Mouse (Mus musculus) layer of hippocampus, adult 18-20 months (tissue): ENCODE measurements around the gene Tchhl1. TPM values are rescaled to one million over a fixed set of nuclear protein-coding genes. Genes with fewer than 3 reads are reported as not detected.
A peak's percentile ranks its signal among the peaks of the same experiment; 100 is the strongest.
"Not testable (repeated sequence)": the region's sequence is repeated elsewhere in the genome, so short reads cannot be mapped to it uniquely, and the experiment has no call there.

Source experiments
- DNase-seq, 2 experiments: peaks; one replicate each; pipeline ENCODE4 v3.0.0; 2022; ENCODE audit warnings: low spot score in 2 of 2
- long read RNA-seq: library from polyadenylated mRNA; stranded (forward); transcript quantifications from one replicate; pipeline ENCODE4 v2.0.0, GENCODE M21; 2021
- total RNA-seq, 2 experiments: library from RNA; stranded (reverse); gene quantifications; 2 replicates each; pipeline ENCODE4 v1.2.3; 2021

Tchhl1 gene
- total RNA-seq = not detected
- long read RNA-seq = 0 reads

DNA sequence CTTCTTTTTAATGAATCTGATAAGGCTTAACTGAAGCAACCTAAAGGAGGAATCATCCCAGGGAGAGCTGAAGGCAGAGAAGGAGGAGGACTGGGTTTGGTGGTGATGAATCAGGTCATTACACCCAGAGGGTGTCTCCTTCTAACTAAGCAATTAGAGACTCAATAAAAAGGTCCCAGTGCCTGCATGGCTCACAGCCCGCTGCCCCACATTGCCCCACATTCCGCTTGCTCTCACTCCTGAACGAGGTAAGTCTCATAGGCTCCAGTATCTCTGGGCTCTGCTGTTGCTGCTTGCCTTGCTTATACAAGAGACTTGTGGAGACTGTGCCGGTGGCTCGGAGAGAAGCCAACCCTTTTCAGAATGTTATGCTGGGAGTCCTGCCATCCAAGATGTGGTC lies at the start of gene Tchhl1:
Gene Tchhl1 (plus strand): TSS at position 194 of the 400 bp plus-strand sequence.
- no peak for DNase-seq

DNA sequence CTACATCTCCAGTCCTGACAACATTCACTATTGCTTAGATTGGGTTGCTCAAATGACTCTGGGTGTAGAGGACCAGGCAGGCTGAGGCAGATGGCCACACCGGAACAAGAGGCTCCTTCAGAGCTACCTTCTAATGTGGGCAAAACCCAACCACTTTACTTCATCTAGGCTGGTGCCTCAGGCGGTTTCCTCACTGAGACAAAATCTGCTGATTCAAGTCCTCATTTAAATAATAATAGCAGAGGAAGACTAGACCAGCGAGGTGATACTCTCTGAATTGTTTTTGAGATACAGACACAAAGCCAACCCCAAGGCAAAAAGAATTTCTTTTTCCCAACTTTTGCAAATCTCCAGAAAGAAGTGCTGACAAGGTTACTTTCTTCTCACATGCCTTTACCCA lies 36.9 kb upstream of the Tchhl1 start:
- DNase-seq = no peak

DNA sequence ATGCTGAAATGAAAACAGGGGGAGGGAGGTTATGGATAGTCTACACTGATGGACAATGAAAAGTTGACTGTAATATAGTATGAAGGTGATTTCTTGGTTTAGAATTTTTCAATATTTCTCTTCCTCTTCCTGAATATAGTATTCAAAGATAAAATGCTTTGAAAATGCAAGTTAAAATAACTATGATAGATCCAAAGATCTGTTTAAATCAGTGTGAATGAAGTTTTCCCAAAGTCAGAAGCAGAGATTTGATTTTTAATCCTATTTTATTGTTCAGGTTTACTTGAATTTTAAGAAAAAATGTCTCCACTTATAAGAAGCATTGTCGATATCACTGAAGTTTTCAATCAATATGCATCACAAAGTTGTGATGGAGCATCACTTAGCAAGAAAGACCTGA lies 26.5 kb upstream of the Tchhl1 start, which contains the start of gene Tchh:
Gene Tchh (plus strand): TSS at position 301 of the 400 bp plus-strand sequence.
- no peak for DNase-seq

DNA sequence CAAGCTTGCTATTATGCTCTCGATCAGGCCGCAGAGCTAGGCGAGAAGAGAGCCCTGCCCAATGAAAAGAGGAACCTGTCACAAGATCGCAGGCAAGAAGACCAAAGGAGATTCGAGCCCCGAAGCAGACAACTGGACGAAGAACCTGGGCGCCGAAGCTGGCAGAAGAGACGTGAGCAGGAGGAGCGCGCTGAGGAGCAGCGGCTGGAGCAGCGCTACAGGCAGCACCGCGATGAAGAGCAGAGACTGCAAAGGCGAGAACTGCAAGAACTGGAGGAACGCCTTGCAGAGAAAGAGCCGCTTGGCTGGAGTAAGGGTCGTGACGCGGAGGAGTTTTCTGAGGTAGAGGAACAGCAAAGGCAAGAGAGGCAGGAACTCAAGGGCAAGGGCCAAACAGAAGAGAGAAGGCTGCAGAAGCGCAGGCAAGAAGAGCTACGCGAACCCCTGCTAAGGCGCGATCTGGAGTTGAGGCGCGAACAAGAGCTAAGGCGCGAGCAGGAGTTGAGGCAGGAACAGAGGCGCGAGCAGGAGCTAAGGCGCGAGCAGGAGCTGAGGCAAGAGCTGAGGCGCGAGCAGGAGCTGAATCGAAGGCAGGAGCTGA lies 25.0 kb upstream of the Tchhl1 start:
- peak in 1 of 2 experiments; percentile 24 for DNase-seq

DNA sequence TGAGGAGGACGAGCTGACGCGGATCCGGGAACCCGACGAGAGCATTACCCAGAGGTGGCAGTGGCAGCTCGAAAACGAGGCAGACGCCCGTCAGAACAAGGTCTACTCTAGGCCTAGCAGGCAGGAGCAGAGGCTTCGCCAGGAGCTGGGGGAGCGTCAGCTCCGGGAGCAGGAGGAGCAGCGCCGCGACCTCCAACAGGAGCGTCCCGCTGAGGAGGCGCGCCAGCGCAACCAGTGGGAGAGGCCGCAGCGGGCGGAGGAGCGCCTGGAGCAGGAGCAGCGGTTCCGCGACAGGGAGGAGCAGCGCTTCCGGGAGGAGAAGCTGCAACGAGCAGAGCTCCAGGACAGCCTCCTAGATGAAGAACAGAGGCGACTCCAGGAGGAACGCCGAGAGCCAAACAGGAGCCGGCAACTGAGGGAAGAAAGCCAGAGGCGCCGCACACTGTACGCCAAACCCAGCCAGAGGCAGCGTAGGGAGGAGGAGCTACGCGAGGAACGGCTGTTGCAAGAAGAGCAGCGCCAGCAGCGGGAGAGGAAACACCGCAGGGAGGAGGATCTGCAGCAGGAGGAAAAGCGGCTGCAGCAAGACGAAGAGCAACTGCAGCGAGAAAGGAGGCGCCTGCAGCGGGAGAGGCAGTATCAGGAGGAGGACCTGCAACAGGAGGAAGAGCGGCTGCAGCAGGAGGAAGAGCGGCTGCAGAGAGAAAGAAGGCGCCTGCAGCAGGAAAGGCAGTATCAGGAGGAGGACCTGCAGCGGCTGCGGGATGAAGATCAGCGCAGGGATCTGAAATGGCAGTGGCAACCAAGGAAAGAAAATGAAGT lies 24.0 kb upstream of the Tchhl1 start:
- peak; percentile 61 to 72 for DNase-seq

DNA sequence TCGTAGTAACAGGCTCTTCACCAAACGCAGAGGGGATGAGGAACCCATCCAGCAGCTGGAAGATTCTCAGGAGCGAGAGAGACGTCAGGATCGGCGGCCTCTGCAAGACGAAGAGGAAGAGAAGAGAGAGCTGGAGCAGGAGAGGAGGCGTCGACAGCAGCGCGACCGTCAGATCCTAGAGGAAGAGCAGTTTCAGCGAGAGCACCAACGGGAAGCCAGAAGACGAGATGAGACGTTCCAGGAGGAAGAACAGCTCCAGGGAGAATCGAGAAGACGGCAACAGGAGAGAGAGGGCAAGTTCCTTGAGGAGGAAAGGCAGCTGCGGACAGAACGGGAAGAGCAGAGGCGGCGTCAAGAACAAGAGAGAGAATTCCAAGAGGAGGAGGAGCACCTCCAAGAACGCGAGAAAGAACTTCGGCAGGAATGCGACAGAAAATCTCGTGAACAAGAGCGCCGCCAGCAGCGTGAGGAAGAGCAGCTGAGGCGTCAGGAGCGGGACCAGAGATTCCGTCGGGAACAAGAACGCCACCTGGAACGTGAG lies 23.3 kb upstream of the Tchhl1 start:
- peak in 1 of 2 experiments; percentile 23 for DNase-seq

DNA sequence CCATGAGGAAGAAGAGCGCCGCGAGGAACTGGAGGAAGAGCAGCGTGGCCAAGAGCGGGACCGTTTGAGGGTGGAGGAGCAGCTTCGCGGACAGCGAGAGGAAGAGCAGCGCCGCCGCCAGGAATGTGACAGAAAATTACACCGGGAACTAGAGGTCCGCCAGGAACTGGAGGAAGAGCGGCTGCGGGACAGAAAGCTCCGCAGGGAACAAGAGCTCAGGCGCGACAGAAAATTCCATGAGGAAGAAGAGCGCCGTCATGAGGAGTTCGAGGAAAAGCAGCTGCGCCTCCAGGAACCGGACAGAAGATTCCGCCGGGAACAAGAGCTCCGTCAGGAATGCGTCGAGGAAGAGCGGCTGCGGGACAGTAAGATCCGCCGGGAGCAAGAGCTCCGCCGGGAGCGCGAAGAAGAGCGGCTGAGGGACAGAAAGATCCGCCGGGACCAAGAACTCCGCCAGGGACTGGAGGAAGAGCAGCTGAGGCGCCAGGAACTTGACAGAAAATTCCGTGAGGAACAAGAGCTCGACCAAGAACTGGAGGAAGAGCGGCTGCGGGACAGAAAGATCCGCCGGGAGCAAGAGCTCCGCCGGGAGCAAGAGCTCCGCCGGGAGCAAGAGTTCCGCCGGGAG lies 22.3 kb upstream of the Tchhl1 start:
- peak in 1 of 2 experiments; percentile 20 for DNase-seq

DNA sequence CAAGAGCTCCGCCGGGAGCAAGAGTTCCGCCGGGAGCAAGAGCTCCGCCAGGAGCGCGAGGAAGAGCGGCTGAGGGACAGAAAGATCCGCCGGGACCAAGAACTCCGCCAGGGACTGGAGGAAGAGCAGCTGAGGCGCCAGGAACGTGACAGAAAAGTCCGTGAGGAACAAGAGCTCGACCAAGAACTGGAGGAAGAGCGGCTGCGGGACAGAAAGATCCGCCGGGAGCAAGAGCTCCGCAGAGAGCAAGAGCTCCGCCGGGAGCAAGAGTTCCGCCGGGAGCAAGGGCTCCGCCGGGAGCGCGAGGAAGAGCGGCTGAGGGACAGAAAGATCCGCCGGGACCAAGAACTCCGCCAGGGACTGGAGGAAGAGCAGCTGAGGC lies 21.8 kb upstream of the Tchhl1 start:
- DNase-seq = not testable (repeated sequence)

DNA sequence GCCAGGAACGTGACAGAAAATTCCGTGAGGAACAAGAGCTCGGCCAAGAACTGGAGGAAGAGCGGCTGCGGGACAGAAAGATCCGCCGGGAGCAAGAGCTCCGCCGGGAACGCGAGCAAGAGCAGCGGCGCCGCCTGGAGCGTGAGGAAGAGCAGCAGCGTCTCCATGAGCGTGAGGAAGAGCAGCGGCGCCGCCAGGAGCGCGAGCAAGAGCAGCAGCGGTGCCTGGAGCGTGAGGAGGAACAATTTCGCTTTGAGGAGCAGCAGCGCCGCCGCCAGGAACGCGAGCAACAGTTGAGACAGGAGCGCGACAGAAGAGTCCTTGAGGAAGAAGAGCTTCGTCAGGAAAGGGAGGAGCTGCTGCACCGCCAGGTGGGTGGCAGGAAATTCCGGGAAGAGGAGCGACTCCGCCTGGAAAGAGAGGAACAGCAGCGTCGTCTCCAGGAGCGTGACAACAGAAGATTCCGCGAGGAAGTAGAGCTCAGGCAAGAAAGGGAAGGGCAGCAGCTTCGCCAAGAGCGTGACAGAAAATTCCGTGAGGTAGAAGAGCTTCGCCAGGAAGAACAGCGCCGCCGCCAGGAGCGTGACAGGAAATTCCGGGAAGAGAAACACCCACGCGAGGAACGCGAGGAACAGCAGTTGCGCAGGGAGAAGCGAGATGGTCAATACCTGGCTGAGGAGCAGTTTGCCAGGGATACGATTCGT lies 21.3 kb upstream of the Tchhl1 start:
- DNase-seq = peak; percentile 67 to 78

DNA sequence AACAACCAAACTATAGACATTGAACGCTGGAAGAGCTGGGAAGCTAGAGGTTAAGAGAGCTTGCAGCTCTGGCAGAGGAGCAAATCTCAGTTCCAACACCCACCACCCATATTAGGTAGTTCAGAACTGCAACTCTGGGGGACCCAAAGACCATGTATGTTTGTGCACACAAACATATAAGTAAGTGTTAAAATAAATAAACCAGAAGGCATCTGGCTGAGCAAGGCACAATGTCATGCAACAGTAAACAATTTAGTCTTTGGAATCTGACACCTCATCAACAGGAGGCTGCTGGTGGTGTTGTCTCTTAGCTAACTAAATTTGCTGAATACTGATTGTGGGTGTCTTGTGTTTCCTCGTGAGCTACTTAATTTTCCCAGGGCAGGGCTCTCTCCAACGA lies 2.0 kb upstream of the Tchhl1 start:
- DNase-seq = no peak

DNA sequence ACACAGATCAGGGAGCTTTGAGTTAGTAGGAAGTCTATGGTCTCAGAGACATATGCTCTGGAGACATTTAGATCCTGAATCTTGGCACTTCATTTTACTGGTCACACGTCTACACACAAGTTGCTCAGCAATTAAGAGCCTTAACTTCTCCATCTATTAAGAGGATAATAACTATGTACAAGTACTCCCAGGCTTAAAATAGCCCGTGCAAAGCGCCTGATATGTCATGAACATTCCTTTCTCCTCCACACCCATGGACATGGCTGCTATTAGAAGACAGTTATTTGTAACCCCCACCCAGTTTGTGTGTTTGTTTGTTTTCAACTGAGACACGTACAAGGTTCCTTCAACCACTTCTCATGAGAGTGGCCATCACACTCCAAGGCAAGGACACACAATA lies 1.4 kb upstream of the Tchhl1 start:
- DNase-seq = no peak

DNA sequence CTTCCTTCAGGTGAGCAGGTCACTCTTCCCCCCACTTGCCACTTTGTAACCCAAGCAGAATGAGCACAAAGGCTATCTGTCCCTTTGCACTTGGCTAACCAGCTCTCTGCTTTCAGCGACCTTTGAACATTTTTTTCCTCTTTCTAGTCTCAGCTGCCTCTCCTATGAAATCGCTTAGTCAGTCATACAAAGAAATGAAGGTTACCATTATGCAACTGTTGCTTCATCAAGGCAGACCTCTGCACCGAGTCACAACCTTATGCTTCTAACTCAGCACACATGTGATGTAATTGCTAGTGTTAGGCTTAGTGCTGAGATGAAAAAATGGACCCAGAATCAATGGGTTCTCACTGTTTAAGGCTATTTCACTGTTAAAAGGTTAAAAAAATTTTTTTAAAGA lies 1.1 kb downstream of the Tchhl1 start:
- DNase-seq = no peak

DNA sequence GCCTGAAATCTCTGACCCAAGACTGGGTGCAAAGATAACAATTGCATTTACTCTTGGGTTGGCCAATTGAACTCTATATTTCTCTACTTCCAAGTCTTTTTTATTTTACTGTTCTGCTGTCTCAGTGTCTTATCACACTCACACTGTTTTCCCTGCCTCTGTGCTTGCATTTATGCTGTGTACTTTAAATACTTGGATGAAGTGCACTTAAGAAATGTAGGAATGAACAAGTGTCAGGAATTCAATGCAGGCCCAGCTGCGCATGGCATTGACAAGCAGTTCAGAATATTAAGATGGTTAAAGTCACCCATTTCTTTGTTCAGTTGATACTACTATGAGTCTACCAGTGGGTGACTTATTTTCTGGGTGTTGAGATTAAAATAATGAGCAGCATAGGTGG lies 11.5 kb downstream of the Tchhl1 start:
- DNase-seq = no peak

DNA sequence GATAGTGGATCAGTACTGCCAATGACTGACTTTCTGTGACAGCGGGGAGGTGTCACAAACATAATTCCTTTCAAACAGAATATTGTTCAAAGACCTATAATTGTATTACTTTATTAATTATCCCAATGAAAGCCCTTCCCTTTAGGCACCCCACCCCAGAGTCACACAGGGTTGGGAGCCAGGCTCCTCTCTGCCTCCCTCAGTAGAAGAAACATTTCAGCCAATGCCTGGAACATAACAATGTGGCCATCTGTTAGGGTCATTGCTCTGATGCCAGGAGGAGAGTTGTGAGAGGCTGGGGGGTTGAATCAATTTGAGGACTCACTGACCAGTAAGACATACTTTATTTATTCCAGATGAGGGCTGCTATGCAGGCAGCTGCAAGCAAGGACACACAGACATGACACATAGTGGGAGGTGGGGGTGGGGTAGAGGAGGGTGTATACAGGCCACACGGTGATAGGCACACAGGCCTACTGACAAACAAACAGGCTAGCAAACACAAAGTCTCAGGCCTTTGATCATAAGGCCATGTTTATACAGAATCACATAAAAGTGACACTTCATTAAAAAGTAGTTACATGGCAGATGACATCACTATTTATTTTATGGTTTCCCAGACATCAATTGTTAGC lies 13.5 kb downstream of the Tchhl1 start:
- no peak for DNase-seq

DNA sequence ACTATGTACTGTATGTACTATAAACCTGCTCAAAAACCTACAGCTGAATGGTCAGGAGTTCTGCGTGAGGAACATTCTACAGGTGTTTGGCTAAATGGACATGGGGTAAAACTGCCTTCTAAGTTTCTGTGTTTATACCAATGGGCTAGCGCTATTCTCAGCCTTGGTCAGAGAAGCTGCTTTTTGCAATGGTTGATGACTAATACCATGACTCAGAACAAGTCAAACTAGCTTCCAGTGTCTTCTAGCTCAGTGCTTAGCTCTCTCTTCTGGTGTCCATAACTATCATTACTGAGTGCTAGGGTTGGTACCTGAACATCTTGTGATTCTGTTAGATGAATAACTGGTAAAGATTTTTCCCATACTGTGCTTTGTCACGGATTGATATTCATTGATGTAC lies 17.1 kb downstream of the Tchhl1 start:
- DNase-seq = no peak

DNA sequence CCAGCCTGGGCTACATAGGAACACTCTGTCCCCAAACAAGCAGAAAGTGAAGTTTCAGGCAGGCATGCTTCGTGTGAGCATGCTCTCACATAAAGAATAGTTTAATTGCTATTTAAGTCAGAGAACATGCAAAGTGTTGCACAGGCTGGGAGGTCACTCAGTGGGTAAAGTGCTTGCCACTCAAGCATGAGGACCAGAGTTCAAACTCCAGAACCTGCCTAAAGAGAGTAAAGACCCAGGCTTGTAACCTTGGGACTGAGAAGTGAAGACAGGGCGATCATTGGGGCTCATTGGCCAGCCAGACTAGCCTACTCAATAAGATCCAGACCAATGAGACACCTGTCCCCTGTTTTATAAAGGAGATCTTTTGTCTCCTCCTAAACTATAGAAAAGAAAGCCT lies 20.0 kb downstream of the Tchhl1 start:
- no peak for DNase-seq

DNA sequence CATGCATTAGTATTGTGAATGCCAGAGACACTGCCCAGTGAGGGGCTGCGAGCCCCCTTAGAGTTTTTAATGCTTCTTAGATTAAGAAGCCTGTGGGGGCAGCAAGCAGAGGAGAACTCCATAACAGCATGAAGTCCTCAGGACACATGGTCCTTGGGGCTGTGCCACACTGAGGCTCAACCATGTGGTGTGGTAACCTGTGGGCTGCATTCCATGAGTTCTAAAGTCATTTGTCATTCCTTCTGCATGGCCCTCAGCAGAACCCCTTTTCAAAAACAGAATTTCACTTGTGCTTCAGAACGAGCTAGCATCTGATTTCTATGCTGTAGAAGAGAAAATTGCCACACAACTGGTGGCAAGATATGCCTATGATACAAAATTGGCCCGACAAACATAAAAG lies 23.6 kb downstream of the Tchhl1 start:
- no peak for DNase-seq

DNA sequence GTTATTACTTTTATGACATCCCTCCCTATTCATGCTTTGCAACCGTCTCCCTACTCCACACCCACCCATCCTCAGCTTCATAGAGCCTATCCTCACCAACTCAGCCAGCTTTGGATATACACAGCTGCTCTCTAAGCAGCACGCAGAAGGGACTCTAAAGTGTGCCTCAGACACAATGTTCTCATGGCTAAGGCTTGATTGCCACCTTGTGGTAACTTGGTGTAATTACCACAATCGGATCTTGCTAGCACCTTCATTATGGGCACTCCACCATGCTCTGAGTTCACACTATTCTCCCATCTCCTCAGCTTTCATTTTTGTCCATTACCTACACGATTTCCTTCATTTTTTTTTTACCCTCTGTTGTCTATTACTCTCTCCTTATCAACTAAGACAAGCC lies 25.4 kb downstream of the Tchhl1 start:
- DNase-seq = peak; percentile 44 to 83

DNA sequence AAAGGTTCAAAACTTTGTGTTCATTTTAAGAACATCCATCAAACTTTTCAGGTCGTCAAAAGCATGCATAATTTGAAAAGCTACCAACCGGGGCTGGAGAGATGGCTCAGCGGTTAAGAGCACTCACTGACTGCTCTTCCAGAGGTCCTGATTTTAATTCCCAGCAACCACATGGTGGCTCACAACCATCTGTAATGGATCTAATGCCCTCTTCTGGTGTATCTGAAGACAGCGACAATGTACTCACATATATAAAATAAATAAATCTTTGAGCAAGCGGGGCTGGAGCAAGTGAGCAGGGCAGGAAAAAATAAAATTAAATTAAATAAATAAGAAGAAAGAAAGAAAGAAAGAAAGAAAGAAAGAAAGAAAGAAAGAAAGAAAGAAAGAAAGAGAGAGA lies 26.2 kb downstream of the Tchhl1 start:
- peak in 1 of 2 experiments; percentile 6 for DNase-seq

DNA sequence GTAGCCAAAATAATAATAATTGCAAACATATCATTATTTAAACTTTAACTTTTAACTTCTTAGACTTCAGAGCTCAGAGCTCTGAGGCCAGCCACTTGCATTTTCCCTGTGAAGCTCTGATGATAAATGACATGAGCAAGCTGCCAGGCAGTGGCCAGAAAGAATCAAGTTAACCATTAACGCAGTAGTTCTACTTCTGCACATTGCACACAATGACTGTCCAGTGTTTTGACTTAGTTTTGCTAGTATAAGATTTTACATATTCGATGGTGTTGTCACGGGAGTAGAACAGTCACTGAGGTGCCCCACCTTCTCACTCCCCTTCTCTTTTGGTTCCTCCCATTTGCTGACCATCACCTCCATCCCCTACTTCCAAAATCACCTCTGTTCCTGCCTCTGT lies 28.6 kb downstream of the Tchhl1 start:
- DNase-seq = no peak

DNA sequence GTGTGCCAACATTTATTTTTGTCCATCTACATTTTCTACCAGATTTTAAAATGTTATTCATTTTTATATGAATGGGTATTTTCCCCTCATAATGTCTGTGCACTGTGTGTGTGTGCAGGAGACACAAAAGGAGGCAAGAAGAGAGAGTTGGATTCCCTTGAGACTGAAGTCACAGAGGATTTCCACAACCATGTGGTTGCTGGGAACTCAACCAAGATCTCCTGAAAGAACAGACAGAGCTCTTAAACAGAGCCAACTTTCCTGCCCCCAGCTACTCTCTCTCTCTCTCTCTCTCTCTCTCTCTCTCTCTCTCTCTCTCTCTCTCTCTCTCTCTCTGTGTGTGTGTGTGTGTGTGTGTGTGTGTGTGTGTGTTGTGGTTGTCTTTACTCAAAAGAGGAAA lies 30.6 kb downstream of the Tchhl1 start:
- DNase-seq = no peak
